Mouse (Mus musculus) natural killer cell, adult 2 months (primary cell): ENCODE data around the gene Pxk.
"Not testable (repeated sequence)": the region's sequence is repeated elsewhere in the genome, so short reads cannot be mapped to it uniquely, and the experiment has no call there.

Experiments
- DNase-seq, 2 experiments: peaks; one replicate each; pipeline ENCODE4 v3.0.0; 2022; ENCODE audit warnings: low spot score in 2 of 2

Pxk gene

DNA sequence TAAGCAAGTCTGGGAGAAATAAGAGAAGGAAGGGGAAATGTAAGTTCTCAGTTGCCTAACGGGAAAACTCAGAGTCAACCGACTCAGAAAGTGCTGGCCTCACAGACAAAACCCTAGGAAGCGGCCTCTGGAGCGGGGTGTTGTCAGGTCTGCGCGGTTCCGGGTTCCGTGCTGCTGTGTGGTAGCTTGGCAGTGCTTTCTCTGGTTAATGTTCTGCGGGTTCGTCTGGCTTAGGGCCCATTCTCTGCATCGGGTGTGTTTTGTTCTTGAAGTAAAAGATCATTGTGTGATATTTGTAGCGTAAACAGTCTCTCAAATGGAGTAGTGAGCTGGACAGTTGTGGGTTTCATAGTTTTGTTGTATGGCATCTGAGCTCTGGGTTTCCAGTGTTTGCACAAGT lies 4.7 kb downstream of the Pxk start:
- DNase-seq = no peak

DNA sequence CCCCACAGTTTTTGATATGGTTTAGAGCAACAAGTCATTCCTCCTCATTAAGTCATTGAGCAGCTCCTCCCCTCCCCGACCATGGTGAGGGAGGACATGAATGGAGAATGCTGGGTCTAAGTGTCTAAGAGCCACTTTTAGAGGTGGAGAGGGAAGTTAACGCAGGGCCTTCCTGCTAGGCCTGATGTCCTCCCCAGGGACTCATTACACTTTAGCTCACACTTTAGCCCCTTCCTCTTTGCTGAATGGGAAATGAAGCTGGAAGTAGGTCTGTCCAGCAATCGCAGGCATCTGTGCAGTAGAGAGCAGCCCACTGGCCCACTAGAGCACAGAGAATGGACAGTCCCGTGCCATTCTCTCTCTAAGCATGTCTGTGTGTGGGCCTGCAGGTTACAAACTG lies 10.0 kb downstream of the Pxk start:
- DNase-seq = no peak

- DNase-seq = no peak
Measured at GRCm38 (mm10) chr14:8108976-8109375, 11.0 kb downstream of the Pxk start.

- no peak for DNase-seq
Measured at GRCm38 (mm10) chr14:8111545-8111944, 13.5 kb downstream of the Pxk start.

DNA sequence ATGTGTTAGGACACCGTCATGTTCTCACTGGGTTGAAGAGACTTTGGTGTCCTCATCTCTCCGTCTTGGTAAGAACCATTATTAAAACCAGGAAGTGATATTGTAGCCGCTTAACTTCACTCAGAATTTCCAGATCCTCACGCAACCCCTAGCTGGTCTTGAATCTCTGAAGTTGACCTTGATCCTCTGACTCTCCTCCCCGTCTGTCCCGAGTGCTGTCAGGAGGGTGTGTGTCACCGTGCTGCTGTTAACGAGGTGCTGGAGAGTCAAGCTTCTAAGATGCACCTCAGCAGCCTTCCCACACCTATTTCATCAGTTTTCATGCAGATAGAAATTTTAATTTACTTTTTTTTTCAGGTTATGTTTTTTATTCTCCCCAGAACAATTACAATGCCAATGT lies 14.0 kb downstream of the Pxk start:
- DNase-seq = no peak

- no peak for DNase-seq
Measured at GRCm38 (mm10) chr14:8113616-8114015, 15.6 kb downstream of the Pxk start.

DNA sequence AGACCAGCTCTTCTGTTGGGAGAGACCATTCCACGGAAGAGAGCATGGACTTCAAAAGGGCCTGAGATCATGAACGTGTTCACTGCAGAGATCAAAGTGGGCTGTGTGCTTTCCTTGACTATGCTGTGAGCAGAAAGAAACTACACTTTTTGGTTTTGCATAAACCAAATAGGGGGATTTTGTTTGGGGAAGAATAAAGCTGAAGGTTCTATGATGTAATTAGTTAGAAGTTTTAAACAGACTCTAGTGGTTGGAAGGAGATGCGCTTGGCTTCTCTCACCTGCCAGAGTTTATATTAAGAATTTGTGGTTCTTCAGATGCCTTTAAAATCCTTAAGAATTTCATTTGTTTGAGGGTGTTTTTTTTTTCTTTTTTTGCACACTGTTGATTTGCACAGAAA lies 16.3 kb downstream of the Pxk start:
- peak in 1 of 2 experiments; percentile 49 for DNase-seq

- peak in 1 of 2 experiments; percentile 28 for DNase-seq
Measured at GRCm38 (mm10) chr14:8114756-8115155, 16.7 kb downstream of the Pxk start.

GRCm38 (mm10) chr14:8115772-8116171 lies 17.8 kb downstream of the Pxk start:
- peak in 1 of 2 experiments; percentile 38 for DNase-seq

- DNase-seq = no peak
Measured at GRCm38 (mm10) chr14:8117371-8117770, 19.4 kb downstream of the Pxk start.

- DNase-seq = no peak
Measured at GRCm38 (mm10) chr14:8119454-8119853, 21.4 kb downstream of the Pxk start.

DNA sequence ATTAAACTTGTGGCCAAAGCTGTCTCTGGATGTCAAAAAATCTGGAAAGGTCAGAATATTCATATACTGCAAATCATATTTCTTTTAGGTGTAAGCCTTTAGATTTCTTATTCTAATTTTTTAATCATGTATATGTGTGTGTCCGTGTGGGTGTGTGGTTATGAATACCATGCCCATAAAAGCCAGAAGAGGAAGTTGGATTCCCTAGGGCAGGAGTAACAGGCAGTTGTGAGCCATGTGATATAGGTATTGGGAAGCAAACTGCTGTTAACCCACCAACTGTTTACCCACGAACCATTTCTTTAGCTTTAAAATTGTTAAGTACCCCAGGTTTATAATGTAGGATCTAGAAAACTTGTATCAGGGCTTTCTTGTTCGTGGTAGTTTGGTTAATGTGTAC lies 21.9 kb downstream of the Pxk start:
- no peak for DNase-seq

DNA sequence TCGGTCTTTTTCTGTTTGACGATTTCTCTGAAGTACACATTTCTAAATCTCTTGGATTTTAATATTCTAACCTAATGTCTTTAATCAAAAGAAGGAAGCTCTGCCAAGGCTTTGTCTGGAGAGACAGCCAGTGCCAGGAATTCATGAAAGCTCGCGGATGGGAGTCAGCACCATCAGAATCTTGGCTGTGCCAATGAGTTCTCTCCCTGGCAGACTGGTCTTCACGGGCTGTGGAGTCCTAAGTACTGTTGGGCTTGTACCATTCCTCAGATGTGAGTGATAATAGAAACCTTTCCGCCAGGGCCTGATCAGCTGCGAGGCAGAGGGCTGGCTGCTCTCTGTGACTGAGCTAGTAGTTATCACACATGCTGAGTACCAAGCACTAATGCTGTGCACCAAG lies 25.1 kb downstream of the Pxk start:
- no peak for DNase-seq

- not testable (repeated sequence) for DNase-seq
Measured at GRCm38 (mm10) chr14:8123611-8124010, 25.6 kb downstream of the Pxk start.

GRCm38 (mm10) chr14:8124046-8124881 lies 26.3 kb downstream of the Pxk start:
- no peak for DNase-seq

DNA sequence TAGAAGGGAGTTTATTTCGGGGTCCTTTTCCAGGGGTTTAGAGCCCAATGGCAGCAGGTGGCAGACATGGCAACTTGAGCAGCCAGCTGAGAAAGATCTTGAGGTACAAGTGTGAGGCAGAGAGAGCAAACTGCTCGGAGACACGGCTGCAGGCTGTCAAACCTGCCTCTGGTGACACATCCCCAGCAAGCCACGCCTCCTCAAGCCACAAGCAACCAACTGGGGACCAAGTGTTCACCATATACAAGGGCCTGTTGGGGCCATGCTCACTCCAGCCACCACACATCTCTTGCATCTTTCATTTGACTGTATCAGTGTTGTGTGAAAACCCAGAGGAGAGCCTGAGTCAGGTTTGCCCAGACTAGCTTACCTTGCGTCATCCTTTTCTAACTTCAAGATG lies 30.0 kb downstream of the Pxk start:
- DNase-seq = peak; percentile 32 to 56

GRCm38 (mm10) chr14:8132789-8133188 lies 34.8 kb downstream of the Pxk start:
- peak in 1 of 2 experiments; percentile 14 for DNase-seq

- no peak for DNase-seq
Measured at GRCm38 (mm10) chr14:8134234-8134633, 36.2 kb downstream of the Pxk start.

GRCm38 (mm10) chr14:8135130-8135529 lies 37.1 kb downstream of the Pxk start:
- DNase-seq = no peak

GRCm38 (mm10) chr14:8139724-8140710 lies 42.0 kb downstream of the Pxk start:
- DNase-seq = no peak

DNA sequence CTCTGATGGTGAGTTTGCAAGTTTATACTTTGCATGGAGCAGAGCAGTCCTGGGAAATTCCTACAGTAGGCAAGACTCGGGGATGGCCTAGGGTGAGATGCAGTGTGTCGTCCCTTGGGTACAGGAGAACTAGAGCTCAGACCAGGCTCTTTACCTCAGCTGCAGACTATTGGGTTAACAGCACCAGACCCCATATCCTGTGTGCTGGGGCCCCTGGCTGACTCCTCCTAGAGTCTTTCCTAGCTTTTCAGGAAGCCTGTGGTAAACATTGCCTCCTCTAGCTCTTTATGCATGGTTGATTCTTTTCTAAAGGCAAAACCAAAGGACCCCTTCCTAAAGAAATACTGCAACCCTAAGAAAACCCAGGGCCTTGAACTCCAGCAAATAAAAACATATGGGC lies 43.1 kb downstream of the Pxk start:
- DNase-seq = no peak
